ENCODE assay signal across 21 mouse cellular contexts in genomic region chr2:101980456-101980947, GRCm38 (mm10).
DNase-seq lines count a peak whose midpoint lies in the region; ATAC-seq and TF ChIP-seq lines count a peak whose summit lies in the region.
"Had no signal": no experiment of that assay in that cellular context is flagged by ENCODE, and none has a peak within 500 bp of the region (broad histone marks: within the 10 kb centered on the region; RNA-seq: fewer than 3 reads in every experiment).

No protein-coding gene starts in this region.

- no peak overlapping the region for H3K9ac ChIP-seq in forebrain, postnatal 0 days
- no peak overlapping the region for H3K9ac ChIP-seq in forebrain, embryonic 14.5 days (ENCODE audit: low read length)
- no peak overlapping the region for H3K9ac ChIP-seq in hindbrain, embryonic 15.5 days
- no peak overlapping the region for H3K9ac ChIP-seq in midbrain, embryonic 15.5 days
- no peak overlapping the region for H3K9ac ChIP-seq in liver, embryonic 12.5 days
- H3K9ac ChIP-seq: heart, embryonic 12.5 days; intestine, embryonic 15.5 days; limb, embryonic 13.5 days; liver, embryonic 15.5 days had no signal

- TF ChIP-seq CTCF in forebrain, postnatal 0 days (IDR thresholded peaks at IDR 0.05; ENCODE audit: low read depth), result no peak
- no peak for TF ChIP-seq CTCF in layer of hippocampus, adult 2 months (conservative IDR thresholded peaks at IDR 0.05)

- ATAC-seq in forebrain, postnatal 0 days, result no peak
- no peak for ATAC-seq in forebrain, embryonic 14.5 days
- ATAC-seq in hindbrain, embryonic 15.5 days (ENCODE audit: low FRiP score, low read depth), result no peak
- no peak for ATAC-seq in midbrain, embryonic 15.5 days (replicated peaks)
- ATAC-seq in liver, embryonic 12.5 days, result no peak
- ATAC-seq: intestine, embryonic 15.5 days had no signal

- H3K27me3 ChIP-seq in forebrain, embryonic 10.5 days (ENCODE audit: poor library complexity, severe bottlenecking), result no peaks in the 10 kb centered on the region
- no peaks in the 10 kb centered on the region for H3K27me3 ChIP-seq in forebrain, postnatal 0 days (ENCODE audit: insufficient read depth, low read length)
- no peaks in the 10 kb centered on the region for H3K27me3 ChIP-seq in forebrain, embryonic 14.5 days (replicated peaks; ENCODE audit: control insufficient read depth, insufficient read depth, low read length)
- H3K27me3 ChIP-seq in hindbrain, embryonic 15.5 days, result no peaks in the 10 kb centered on the region
- no peaks in the 10 kb centered on the region for H3K27me3 ChIP-seq in midbrain, embryonic 15.5 days (replicated peaks)
- H3K27me3 ChIP-seq in liver, embryonic 12.5 days (replicated peaks), result no peaks in the 10 kb centered on the region
- H3K27me3 ChIP-seq: heart, embryonic 12.5 days; intestine, embryonic 15.5 days; limb, embryonic 13.5 days; liver, embryonic 15.5 days had no signal

- H3K4me1 ChIP-seq in forebrain, embryonic 10.5 days, result peaks cover 92% of the 10 kb centered on the region
- peaks cover 11% of the 10 kb centered on the region for H3K4me1 ChIP-seq in forebrain, postnatal 0 days (ENCODE audit: insufficient read depth)
- H3K4me1 ChIP-seq in forebrain, embryonic 14.5 days (ENCODE audit: control insufficient read depth, insufficient read depth, low read length), result peaks cover 64% of the 10 kb centered on the region
- H3K4me1 ChIP-seq in hindbrain, embryonic 15.5 days (replicated peaks), result peaks cover 49% of the 10 kb centered on the region
- peaks cover 69% of the 10 kb centered on the region for H3K4me1 ChIP-seq in midbrain, embryonic 15.5 days
- 0 out of 2 replicates have a peak, but pooled peaks cover 7% of the 10 kb centered on the region for H3K4me1 ChIP-seq in liver, embryonic 12.5 days

- peaks cover 5% of the 10 kb centered on the region; the same call in 1 of the 2 replicates for H3K36me3 ChIP-seq in forebrain, embryonic 10.5 days (replicated peaks)
- no peaks in the 10 kb centered on the region for H3K36me3 ChIP-seq in forebrain, postnatal 0 days (ENCODE audit: insufficient read depth)
- H3K36me3 ChIP-seq in forebrain, embryonic 14.5 days (ENCODE audit: control insufficient read depth, insufficient read depth, low read length), result no peaks in the 10 kb centered on the region
- H3K36me3 ChIP-seq in hindbrain, embryonic 15.5 days, result no peaks in the 10 kb centered on the region
- H3K36me3 ChIP-seq in midbrain, embryonic 15.5 days (replicated peaks), result no peaks in the 10 kb centered on the region
- no peaks in the 10 kb centered on the region for H3K36me3 ChIP-seq in liver, embryonic 12.5 days
- H3K36me3 ChIP-seq: heart, embryonic 12.5 days; intestine, embryonic 15.5 days; limb, embryonic 13.5 days; liver, embryonic 15.5 days had no signal

- no peak overlapping the region for H3K4me3 ChIP-seq in forebrain, embryonic 10.5 days
- H3K4me3 ChIP-seq in forebrain, postnatal 0 days (ENCODE audit: low read depth, low read length), result no peak overlapping the region
- no peak overlapping the region for H3K4me3 ChIP-seq in forebrain, embryonic 14.5 days (ENCODE audit: low read depth, low read length)
- no peak overlapping the region for H3K4me3 ChIP-seq in hindbrain, embryonic 15.5 days
- H3K4me3 ChIP-seq in midbrain, embryonic 15.5 days, result no peak overlapping the region
- H3K4me3 ChIP-seq in layer of hippocampus, adult 2 months, result no peak overlapping the region
- no peak overlapping the region for H3K4me3 ChIP-seq in liver, embryonic 12.5 days
- H3K4me3 ChIP-seq: heart, embryonic 12.5 days; intestine, embryonic 15.5 days; limb, embryonic 13.5 days; liver, embryonic 15.5 days had no signal

- no peak overlapping the region for H3K4me2 ChIP-seq in forebrain, postnatal 0 days (ENCODE audit: low read depth)
- no peak overlapping the region for H3K4me2 ChIP-seq in forebrain, embryonic 14.5 days (ENCODE audit: low read length)
- H3K4me2 ChIP-seq in hindbrain, embryonic 15.5 days, result no peak overlapping the region
- no peak overlapping the region for H3K4me2 ChIP-seq in midbrain, embryonic 15.5 days
- no peak overlapping the region for H3K4me2 ChIP-seq in liver, embryonic 12.5 days
- H3K4me2 ChIP-seq: heart, embryonic 12.5 days; intestine, embryonic 15.5 days; limb, embryonic 13.5 days; liver, embryonic 15.5 days had no signal

- 12% methylated on average over 8 of the region's 8 CpGs for WGBS in forebrain, embryonic 10.5 days
- 27% methylated on average over 8 of the region's 8 CpGs for WGBS in forebrain, postnatal 0 days
- 8% methylated on average over 8 of the region's 8 CpGs for WGBS in forebrain, embryonic 14.5 days
- 36% methylated on average over 8 of the region's 8 CpGs for WGBS in hindbrain, embryonic 15.5 days
- 23% methylated on average over 8 of the region's 8 CpGs for WGBS in midbrain, embryonic 15.5 days
- WGBS in liver, embryonic 12.5 days (ENCODE audit: insufficient replicate concordance), result 86% methylated on average over 8 of the region's 8 CpGs

- H3K27ac ChIP-seq in forebrain, embryonic 10.5 days, result peak overlapping the region; percentile 92
- H3K27ac ChIP-seq in forebrain, postnatal 0 days (ENCODE audit: low read depth, low read length), result no peak overlapping the region
- H3K27ac ChIP-seq in forebrain, embryonic 14.5 days (ENCODE audit: low read depth, low read length), result peak overlapping the region; percentile 95
- peak overlapping the region; percentile 88; the same call in 1 of the 2 replicates for H3K27ac ChIP-seq in hindbrain, embryonic 15.5 days (replicated peaks)
- peak overlapping the region; percentile 87 for H3K27ac ChIP-seq in midbrain, embryonic 15.5 days
- no peak overlapping the region for H3K27ac ChIP-seq in layer of hippocampus, adult 2 months
- H3K27ac ChIP-seq in liver, embryonic 12.5 days, result no peak overlapping the region
- H3K27ac ChIP-seq: intestine, embryonic 15.5 days; limb, embryonic 13.5 days; liver, embryonic 15.5 days had no signal

- peak; percentile 41 for DNase-seq in forebrain, embryonic 10.5 days (ENCODE audit: extremely low spot score, low spot score)
- DNase-seq in forebrain, postnatal 0 days, result no peak
- no peak for DNase-seq in forebrain, embryonic 14.5 days (ENCODE audit: low spot score)
- no peak for DNase-seq in heart, adult 11 months
- no peak for DNase-seq in layer of hippocampus, adult 2 months (ENCODE audit: low spot score in 2 of 2)
- DNase-seq: adrenal gland, postnatal 14 days; cerebellum, adult 11 months; cerebellum, postnatal 25 days; embryo, embryonic 11 days; gastrocnemius, postnatal 36 days; kidney, postnatal 4 days; lung, postnatal 10 days; right cerebral cortex, postnatal 14 days; spleen, adult 18-20 months had no signal

- no peaks in the 10 kb centered on the region for H3K9me3 ChIP-seq in forebrain, embryonic 10.5 days
- H3K9me3 ChIP-seq in forebrain, postnatal 0 days (ENCODE audit: low read length), result no peaks in the 10 kb centered on the region
- H3K9me3 ChIP-seq in forebrain, embryonic 14.5 days (replicated peaks; ENCODE audit: control insufficient read depth, low read length), result no peaks in the 10 kb centered on the region
- no peaks in the 10 kb centered on the region for H3K9me3 ChIP-seq in hindbrain, embryonic 15.5 days
- no peaks in the 10 kb centered on the region for H3K9me3 ChIP-seq in midbrain, embryonic 15.5 days
- H3K9me3 ChIP-seq in liver, embryonic 12.5 days (replicated peaks), result no peaks in the 10 kb centered on the region
- H3K9me3 ChIP-seq: heart, embryonic 12.5 days; intestine, embryonic 15.5 days; limb, embryonic 13.5 days; liver, embryonic 15.5 days had no signal

Comparison
In these comparisons a context has a peak if more than half of its experiments do, and no peak if none do; other contexts are left out.
1. H3K27ac ChIP-seq: peak in forebrain, embryonic 10.5 days (single experiment), forebrain, embryonic 14.5 days (single experiment), hindbrain, embryonic 15.5 days (single experiment) and midbrain, embryonic 15.5 days (single experiment); none in forebrain, postnatal 0 days (single experiment), layer of hippocampus, adult 2 months (single experiment) and liver, embryonic 12.5 days (single experiment).